Mouse (Mus musculus) hindlimb bud, embryonic 11.5 days (tissue): Measurements from ENCODE around the gene Spag16.
A peak's percentile ranks its signal among the peaks of the same experiment; 100 is the strongest.

Source experiments
- DNase-seq: peaks from one replicate; pipeline ENCODE4 v3.0.0-alpha.2; 2012; ENCODE audit warnings: low read depth, low spot score; ENCODE audit errors: extremely low spot score

The Spag16 gene

DNA sequence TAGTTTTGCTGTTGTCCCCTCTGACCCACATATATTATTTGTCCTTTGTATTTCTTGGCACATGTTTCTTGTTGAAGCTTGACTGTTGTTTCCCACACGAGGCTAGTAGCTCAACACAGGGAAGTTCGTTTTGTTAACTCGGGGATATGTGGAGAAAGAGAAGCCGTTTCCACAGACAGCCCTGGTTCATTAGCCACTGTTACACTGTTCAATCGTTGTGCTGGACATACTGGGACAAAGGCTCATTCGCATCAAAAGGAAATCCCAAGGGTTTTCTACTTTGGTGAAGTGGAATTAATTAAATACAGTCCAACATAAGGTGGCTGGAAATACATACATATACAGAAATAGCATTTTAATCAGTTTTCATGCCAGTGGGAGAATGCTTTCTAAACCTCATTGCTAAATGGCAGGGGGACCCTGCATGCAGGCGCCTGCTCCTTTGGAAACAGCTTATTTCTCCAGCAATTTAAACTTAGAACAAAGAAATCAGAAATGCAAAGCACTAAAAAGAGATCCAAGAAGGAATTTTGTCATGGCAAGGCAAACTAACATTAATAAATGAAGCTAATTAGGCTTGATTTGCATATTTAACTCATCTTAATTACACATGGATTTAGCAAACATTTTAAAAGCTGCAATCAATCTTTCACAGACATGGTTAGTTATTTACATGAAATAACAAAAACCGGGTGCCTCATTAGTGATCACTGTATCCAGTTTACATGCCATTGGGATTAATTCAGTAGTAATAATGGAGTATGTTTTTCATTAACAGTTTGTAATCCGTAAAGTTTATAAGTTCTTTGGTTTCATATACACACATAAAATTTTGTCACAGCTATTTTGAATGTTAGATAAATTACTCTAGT, 615.7 kb downstream of the Spag16 start:
- DNase-seq, result no peak

DNA sequence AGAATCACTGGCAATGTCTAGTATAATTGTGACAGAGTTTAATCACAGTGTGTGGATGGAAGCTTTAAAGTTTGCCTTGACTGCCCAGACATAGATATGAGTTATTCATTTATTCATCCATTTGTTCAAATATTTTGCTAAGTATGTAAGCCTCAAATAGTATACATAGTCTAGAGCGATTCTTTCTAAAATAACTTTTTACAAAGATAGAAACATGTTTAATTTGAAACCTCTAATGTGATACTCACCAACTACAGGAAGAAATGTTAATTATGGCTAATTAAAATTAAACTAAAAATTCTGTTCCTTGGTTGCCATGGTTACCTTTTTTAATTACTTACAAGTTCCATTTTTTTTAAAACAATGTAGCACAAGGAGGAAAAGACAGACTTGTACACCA, 653.1 kb downstream of the Spag16 start:
- DNase-seq, result no peak

DNA sequence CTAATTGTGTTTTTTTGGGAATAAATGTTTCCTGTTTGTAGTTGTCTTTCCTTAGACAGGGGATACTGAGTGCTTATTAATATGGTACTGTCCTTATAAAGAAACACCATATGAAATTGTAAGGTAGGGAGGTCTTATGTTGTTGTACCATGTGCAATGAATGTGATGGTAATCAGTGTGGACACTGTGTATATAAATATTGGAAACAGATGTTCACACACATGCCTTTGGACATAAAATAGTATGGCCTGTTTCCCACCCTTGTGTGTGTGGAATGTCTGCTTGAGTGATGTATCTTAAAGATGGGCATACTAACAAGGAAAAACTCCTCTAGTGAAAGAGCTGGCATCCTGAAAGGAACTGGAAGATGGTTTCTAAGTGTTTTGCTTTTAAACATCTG, 692.1 kb downstream of the Spag16 start:
- DNase-seq, result peak; percentile 12

DNA sequence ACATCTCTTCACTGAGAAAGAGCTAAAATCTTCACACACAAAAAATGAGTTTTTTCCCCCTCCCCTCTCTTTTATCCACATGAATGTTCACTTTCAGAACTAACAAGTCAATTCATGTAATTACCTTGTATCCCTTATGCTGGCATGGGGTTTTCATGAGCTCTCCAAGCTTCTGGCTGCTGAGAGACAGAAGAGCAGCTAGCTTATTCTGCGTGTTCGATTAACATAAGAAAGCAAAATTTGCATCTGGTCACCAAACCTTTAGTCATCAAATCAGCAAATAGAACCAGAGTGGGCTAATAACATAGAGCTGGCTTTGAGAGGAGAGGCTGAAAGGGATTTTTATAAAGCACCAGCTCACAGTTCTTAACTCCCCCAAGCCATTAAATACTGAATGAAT, 700.4 kb downstream of the Spag16 start:
- DNase-seq, result no peak

DNA sequence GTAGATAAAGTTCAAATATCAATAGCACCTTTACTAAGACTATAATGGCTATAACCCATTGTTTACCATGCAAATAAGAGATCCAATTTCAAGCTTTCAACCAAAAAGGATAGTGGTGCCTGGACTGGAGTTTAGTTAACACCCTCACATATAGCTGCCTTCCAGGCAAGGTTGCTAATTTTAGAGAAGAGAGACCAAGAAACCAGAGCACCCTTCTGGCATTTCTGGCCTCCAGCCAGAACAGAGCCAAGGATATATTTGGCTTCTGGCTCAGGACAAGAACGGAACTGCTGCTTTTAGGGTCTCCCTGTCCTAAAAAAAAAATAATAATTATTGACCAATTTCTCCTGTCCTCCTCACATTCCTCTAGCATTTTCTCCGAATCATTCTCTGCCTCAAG, 703.0 kb downstream of the Spag16 start:
- no peak for DNase-seq

DNA sequence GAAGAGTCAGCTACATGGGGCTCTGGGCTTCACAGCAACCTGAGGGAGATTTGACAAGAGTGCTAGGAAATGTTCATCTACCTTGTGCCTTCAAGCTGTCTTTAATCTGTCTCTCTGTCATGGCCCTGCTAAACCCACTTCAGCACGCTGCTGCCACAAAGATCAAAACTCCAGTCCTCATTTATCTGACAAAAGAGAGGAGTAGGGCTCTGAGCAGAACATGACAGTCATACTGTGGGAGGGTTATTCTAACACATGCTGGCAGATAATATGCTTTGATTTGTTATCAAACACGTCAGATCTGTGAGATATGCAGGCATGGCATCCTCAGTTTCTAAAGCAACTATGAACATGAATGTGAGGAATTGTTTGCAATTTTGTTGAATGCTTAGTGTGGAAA, 725.1 kb downstream of the Spag16 start:
- no peak for DNase-seq

DNA sequence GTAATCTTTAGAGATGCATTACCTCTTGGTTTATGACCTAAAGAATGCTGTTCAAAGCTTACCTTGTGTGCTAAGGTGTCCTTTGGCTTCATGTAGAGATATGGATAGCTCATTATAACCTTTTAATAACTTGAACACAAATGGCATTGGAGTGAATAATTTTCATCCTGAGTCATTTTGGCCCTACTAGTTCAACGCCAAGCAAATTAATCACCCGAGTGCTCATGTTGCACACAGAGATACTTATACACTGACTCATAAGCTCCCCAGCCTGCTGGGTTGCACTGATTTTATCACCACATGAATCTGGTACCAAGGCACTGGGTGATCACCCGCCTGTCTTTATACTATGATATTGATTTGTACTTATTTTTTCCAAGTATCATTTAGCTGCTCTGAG, 795.0 kb downstream of the Spag16 start:
- no peak for DNase-seq

DNA sequence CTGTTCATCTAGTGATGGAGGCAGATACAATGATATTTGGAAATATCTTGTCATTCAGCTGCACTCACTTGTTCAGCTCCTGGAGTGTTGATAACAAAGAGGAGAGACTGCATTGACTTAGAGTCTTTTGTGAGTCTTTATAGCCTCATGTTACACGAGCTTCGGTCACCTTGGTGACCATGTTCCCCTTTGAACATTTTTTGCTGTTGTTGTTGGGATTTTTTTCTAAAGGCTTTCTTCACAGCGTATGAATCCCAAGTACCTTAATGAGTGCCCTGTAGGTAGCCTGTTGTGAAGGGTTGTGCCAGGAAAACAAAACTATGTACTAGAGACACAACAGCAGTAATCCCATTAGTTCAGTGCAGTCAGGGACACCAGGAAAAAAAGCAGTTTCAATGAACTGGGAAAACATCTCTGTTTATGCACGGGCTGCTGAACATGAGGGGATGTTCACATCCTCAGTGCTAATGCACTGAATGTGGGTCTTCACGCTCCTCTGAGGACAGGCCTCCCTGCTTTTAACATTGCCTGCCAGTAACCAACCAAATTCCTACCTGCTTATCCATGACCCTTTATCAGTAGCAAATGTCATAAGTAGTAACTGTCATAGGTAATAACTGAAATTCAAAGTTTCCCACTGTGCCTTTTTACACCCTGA, 798.2 kb downstream of the Spag16 start:
- no peak for DNase-seq

DNA sequence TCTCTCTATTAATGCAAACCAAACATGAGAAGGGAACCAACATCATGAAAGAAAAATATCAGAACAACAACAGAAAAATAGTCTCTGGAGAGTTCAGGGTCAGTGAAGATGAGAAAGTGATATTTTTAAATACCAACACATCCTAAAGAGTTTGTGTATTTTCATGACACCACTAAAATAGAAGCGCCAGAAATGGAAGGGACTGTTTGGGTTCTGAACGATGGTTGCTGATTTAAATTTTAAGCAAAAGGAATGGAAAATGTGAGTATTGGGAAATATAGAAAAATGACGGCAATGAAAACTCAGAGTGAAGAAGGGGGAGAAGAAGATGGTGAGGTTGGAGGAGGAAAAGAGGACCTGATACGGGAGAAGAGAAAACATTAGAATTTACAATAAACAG, 825.9 kb downstream of the Spag16 start:
- DNase-seq, result no peak

DNA sequence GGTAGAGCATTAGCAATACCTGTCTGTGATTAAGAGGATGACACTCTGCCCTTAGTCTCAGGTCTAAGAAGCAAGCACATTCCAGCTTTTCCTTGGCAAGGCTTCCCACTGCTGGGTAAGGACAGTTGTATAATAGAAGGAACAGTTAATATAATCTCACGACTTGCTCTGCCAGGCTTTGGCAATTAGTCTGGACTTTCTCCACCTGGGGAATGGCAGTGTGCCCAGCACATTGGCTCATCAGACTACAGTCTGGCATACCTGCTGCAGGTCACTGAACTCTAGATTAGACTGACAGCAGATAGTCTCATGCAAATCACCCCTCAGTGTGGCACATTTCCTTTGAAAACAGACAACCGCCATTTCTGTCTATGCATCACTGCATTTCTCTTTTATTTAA, 865.8 kb downstream of the Spag16 start:
- no peak for DNase-seq

DNA sequence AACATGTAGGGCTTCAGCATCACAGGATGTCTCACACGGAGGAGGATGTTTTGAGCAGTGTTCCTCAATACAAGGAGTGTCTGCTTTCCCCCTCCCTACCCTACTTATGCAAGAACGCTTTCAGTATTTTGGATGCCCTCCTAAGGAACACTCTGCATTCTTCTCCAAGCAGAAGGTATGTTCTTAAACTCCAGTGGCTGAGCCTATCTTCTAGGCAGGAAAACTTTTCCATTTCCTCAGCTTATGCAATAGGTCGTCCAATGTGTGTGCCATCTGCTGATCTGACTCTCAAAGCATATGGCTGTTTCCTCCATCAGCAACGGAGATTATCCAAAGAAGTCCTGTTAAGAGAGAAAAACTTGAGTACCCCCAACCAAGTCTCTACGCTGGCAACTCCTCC, 873.5 kb downstream of the Spag16 start:
- no peak for DNase-seq

DNA sequence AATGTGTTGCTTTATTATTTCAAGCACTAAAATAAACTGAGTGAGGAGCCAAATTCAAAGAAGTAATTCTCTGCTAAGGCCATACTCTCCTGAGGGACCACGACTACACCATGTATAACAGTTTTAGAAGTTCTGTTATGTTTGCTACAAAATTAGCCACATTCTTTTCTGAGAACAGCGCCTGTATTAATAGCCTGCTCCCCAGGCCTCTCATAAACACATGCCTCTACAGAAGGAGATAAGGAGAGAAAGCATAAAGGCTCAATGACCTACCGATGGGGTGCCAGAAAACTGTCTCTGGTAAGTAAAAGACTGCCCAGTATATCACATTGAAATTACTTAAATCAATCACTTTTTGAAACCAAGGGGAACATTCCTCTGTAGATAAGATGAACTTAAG, 877.2 kb downstream of the Spag16 start:
- DNase-seq, result no peak

DNA sequence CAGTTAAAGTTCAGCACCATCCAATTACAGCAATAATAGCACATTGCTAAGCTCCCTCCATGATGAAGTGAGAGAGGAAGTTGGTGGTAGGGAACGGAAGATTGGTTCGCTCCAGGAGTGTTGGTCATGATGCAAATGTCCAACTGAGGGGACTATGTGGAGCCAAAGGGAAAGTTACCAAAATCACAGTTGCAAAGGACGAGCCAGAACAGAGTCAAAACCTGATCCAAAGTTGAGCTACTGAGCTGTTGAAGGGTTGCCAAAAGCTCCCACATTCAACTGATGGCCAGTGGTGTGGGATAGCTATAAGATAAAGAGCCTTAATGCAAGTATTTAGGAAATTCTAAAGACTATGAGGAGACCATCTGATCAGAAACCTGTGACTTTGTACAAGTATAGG, 879.1 kb downstream of the Spag16 start:
- DNase-seq, result no peak

DNA sequence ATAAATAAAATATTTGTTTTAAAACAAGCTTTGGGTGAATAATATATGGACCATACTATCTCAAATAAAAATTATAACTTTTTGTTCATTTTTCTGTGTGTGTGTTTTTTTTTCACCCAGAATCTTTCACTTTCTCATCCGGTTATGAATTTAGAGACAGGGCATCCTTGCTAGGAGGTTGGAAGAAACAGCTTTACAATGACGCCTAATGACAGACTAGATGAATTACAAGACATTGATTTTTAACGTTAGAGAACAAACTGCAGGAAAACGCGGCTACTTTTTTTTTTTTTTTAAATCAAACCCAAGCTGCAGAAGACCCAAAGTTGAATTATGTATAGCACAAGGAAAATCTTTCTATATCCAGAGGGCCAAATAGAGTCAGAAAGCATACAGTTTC, 898.3 kb downstream of the Spag16 start:
- no peak for DNase-seq

DNA sequence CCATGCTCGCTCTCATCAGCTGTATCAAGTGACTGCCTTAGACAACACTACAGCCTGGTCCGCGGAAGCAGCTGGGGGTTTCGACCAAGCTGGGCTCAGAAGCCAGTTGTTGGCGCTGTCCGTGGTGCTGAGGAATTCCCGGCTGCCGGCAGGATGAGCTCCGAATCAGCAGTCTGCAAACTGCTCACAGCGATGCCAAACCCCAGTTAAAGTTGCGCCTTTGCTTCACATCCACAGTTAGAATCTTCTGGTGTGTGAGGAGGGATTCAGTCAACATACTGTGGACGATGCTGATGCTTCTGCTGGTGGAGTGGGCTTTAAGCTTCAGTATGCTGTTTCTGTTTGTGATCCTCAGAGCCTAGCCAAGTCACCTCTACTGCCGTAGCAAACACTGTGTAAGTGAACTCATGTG, 898.9 kb downstream of the Spag16 start, which contains the start of gene Vwc2l:
Gene Vwc2l, plus strand, starts transcription at position 61 of the 412 bp plus-strand sequence.
- peak; percentile 39 for DNase-seq
